Mouse (Mus musculus) liver, postnatal 0 days (tissue): ENCODE data around the gene Slc44a5.

ENCODE experiments used
- CTCF ChIP-seq: sonication (generic); IDR thresholded peaks from 2 replicates; pipeline ENCODE4 v1.5.1; 2016; ENCODE audit warnings: antibody characterized with exemption, low read depth
- EP300 ChIP-seq: IDR thresholded peaks from 2 replicates; pipeline ENCODE4 v1.6.1; 2016; ENCODE audit warnings: antibody characterized with exemption, low read depth, mild to moderate bottlenecking

- TF ChIP-seq EP300 (no peak), CTCF (no peak)
Observed at GRCm38 (mm10) chr3:154053331-154053730, 80.1 kb downstream of the Slc44a5 start.
